Mouse (Mus musculus) spleen, adult 2 months (tissue): ENCODE data around the gene Fshr.

Experiments used
- CTCF ChIP-seq: fragments of 200-500 bp; IDR thresholded peaks from 2 replicates; pipeline ENCODE4 v1.5.1; 2011; ENCODE audit warnings: mild to moderate bottlenecking, inconsistent platforms; ENCODE audit not compliant: insufficient read depth, insufficient read length, insufficient replicate concordance; ENCODE audit errors: extremely low read depth
- POLR2A ChIP-seq: fragments of 200-500 bp; IDR thresholded peaks from 2 replicates; pipeline ENCODE4 v1.6.1; 2011; ENCODE audit warnings: low read depth, low read length, inconsistent platforms

- TF ChIP-seq POLR2A: no peak
- no peak for TF ChIP-seq CTCF
These were observed 183.5 kb downstream of the Fshr start for GRCm38 (mm10) chr17:89017002-89017401.
